Mouse (Mus musculus) lung, embryonic 16.5 days (tissue): ENCODE data around the gene Sorcs1. TPM values are rescaled to one million over a fixed set of nuclear protein-coding genes. Genes with fewer than 3 reads are reported as not detected.
A peak's percentile ranks its signal among the peaks of the same experiment; 100 is the strongest.

Source experiments
- ATAC-seq: fragments of 200-750 bp; cut with Nextera tagmentation; 2 replicates; pipeline ENCODE4 v1.8.0; 2017; ENCODE audit warnings: low read depth, mild to moderate bottlenecking, moderate library complexity
- H3K27ac ChIP-seq: fragments of 300-500 bp; sonication (generic); 2 replicates; pipeline ENCODE4 v1.5.1; 2014; ENCODE audit warnings: mild to moderate bottlenecking, control low read depth, low read length
- H3K27me3 ChIP-seq: fragments of 300-500 bp; sonication (generic); 2 replicates; pipeline ENCODE4 v1.6.1; 2014; ENCODE audit warnings: low read depth, low read length, mixed read lengths; ENCODE audit not compliant: control insufficient read depth, insufficient read depth
- H3K36me3 ChIP-seq: fragments of 300-500 bp; sonication (generic); 2 replicates; pipeline ENCODE4 v1.6.1; 2014; ENCODE audit warnings: low read length; ENCODE audit not compliant: control insufficient read depth, insufficient read depth
- H3K4me1 ChIP-seq: fragments of 300-500 bp; sonication (generic); replicated peaks from 2 replicates; pipeline ENCODE4 v1.6.1; 2014; ENCODE audit warnings: low read length, mixed read lengths; ENCODE audit not compliant: control insufficient read depth, insufficient read depth
- H3K4me2 ChIP-seq: fragments of 300-500 bp; sonication (generic); 2 replicates; pipeline ENCODE4 v1.6.1; 2014; ENCODE audit warnings: low read depth, low read length, control low read depth
- H3K4me3 ChIP-seq: fragments of 300-500 bp; sonication (generic); 2 replicates; pipeline ENCODE4 v1.5.1; 2014; ENCODE audit warnings: mild to moderate bottlenecking, low read length, control low read depth
- H3K9ac ChIP-seq: fragments of 300-500 bp; sonication (generic); 2 replicates; pipeline ENCODE4 v1.6.1; 2014; ENCODE audit warnings: low read length, control low read depth
- H3K9me3 ChIP-seq: fragments of 300-500 bp; sonication (generic); 2 replicates; pipeline ENCODE4 v1.6.1; 2016; ENCODE audit warnings: low read length; ENCODE audit not compliant: control insufficient read depth
- WGBS: fragments of 180-500 bp; shearing (Covaris S2); extraction: QIAGEN DNeasy Blood & Tissue Kit; methylation state at CpG from one replicate; pipeline ENCODE4 v1.1.7; 2014; 5-methylcytosine and 5-hydroxymethylcytosine counted together
- polyA plus RNA-seq: library from polyadenylated mRNA; unstranded; fragments of >200 nt; fragmentation: Nextera tagmentation; extraction: Ambion mirVana; gene quantifications from 2 replicates; pipeline ENCODE4 v1.2.1, GENCODE M21; 2015

The Sorcs1 gene
- polyA plus RNA-seq, 1 experiment from 2014 or later: 0.67 TPM

DNA sequence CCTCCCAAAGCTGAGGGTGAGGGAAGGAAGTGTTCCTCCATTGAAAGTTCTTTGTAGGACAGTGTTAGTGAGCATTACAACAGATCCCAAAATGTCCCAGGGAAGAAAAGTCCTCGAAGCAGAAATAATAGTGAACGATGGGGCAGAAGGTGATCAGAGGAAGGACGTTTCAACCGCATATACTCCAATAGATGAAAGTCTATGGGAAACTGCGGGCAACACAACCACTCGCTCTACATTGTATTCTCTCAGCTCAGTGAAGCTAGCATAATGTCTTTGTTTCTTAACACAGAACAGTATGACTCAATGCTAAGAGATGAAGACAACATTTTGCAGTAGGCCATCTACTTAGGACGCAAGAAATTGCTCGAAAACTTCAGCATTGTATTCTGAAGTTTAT is 339.2 kb downstream of the Sorcs1 start:
- Histone ChIP-seq H3K4me2 (no peak overlapping the region), H3K9ac (no peak overlapping the region), H3K4me3 (no peak overlapping the region), H3K27ac (no peak overlapping the region), H3K9me3 (no peaks in the 10 kb centered on the region), H3K36me3 (no peaks in the 10 kb centered on the region), H3K27me3 (no peaks in the 10 kb centered on the region), H3K4me1 (no peaks in the 10 kb centered on the region)
- WGBS: 89% methylated on average over 8 of the region's 8 CpGs
- ATAC-seq: no peak

DNA sequence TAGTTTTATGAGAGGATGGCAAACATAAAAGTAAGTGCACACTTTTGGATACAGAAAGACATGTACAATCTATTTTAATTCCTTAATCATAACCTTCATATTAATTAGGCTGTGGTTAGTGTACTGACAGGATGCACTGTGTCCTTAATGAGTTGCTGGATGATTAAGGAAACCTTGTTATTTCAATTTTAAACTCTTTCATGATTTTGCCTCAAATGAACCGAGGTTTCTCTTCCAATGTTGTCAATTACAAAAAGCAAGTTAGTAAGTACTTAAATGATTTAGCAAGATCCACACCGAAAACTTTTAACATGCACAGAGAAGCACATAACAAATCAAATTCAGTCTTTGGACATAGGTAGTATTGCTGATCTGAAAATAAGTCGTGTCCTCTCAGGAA is 341.7 kb downstream of the Sorcs1 start:
- H3K9ac ChIP-seq: no peak overlapping the region
- 66% methylated on average over 3 of the region's 3 CpGs for WGBS
- no peaks in the 10 kb centered on the region for H3K9me3 ChIP-seq
- no peaks in the 10 kb centered on the region for H3K36me3 ChIP-seq
- H3K4me1 ChIP-seq: no peaks in the 10 kb centered on the region
- no peak overlapping the region for H3K27ac ChIP-seq
- ATAC-seq: no peak
- H3K4me3 ChIP-seq: no peak overlapping the region
- H3K4me2 ChIP-seq: no peak overlapping the region
- H3K27me3 ChIP-seq: no peaks in the 10 kb centered on the region

DNA sequence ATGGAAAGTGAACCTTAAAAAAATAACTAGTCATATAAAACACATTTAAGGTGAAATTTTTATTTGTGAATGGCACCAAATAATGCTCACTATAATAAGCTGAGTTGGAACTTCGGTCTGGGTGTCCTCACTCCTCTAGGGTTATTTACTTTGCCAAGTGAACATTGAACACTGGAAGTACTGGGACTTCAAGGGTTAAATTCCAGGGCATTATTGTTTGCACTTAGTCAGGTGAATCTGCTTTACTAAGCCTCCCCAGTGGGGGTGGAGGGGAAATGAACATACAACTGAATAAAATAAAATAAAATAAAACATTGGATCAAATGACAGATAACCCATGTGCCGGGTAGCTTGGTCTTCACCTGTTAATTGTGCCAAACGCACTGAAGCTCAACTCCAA is 347.3 kb downstream of the Sorcs1 start:
- H3K4me1 ChIP-seq: no peaks in the 10 kb centered on the region
- H3K9ac ChIP-seq: no peak overlapping the region
- 58% methylated on average over 3 of the region's 3 CpGs for WGBS
- no peak for ATAC-seq
- no peaks in the 10 kb centered on the region for H3K36me3 ChIP-seq
- no peak overlapping the region for H3K27ac ChIP-seq
- no peak overlapping the region for H3K4me3 ChIP-seq
- no peaks in the 10 kb centered on the region for H3K9me3 ChIP-seq
- H3K4me2 ChIP-seq: no peak overlapping the region
- H3K27me3 ChIP-seq: no peaks in the 10 kb centered on the region

DNA sequence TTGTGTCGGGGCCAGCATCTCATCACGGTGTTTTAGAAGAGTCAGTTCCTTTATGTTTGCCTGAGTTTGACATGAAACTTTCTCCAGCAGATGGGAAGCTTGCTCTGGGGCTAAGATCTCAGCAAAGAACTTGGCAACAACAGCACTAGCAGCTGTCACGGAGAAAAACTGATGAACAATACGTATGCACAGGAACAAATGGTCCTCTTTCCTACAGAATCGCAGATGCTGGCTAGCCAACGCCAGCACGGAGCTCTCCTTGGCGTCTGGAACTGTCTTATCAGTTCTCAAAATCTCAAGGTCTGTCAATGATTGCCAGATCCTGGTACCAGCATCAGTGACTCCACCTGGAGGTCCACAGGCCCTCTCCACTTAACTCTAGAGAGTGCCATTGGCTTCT is 350.6 kb downstream of the Sorcs1 start:
- Histone ChIP-seq H3K4me2 (no peak overlapping the region), H3K9ac (no peak overlapping the region), H3K27me3 (no peaks in the 10 kb centered on the region), H3K36me3 (no peaks in the 10 kb centered on the region), H3K4me3 (no peak overlapping the region), H3K27ac (no peak overlapping the region), H3K9me3 (no peaks in the 10 kb centered on the region), H3K4me1 (no peaks in the 10 kb centered on the region)
- ATAC-seq: no peak
- 43% methylated on average over 8 of the region's 8 CpGs for WGBS

DNA sequence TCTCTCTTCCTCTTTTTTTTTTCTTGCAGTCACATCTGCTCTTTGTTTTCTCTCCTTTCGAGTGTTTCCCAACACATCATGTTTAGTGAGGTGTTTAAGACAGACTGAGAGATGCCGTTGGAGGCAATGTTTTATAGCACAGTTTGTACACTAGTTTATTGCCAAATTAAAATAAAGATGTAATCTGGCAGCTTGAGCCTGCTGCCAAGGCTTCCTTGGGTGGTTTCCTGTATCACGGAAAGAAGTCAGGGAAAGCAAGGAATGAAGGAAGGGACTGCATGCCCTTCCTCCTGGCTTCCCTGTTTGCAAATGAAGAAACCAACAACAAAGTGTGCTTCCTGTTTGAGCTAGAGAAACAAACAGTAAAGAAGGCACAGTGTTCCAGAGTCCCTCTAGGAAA is 352.3 kb downstream of the Sorcs1 start:
- Histone ChIP-seq H3K9me3 (no peaks in the 10 kb centered on the region), H3K27me3 (no peaks in the 10 kb centered on the region), H3K4me2 (no peak overlapping the region), H3K4me1 (no peaks in the 10 kb centered on the region), H3K36me3 (no peaks in the 10 kb centered on the region), H3K9ac (no peak overlapping the region), H3K27ac (no peak overlapping the region), H3K4me3 (no peak overlapping the region)
- 54% methylated on average over 3 of the region's 3 CpGs for WGBS
- ATAC-seq: no peak

DNA sequence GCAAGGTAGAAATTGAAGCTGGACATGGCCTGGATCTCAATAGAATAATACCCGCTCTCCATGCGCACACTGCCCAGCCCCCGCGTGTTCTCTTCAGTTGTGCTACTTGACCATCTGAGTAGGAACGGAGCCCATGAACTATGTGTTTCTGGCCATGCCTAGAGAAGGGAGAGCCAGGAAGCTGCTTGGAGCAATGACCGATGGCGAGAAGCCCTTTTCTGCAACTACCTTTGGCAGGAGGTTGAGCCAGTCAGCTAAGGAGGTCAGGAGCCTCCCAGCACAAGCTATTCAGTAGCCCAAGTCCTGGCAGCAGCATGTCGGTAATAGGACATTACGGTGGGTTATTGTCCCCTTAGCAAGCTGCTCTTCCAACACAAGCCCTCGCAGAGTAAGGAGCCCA is 352.8 kb downstream of the Sorcs1 start:
- Histone ChIP-seq H3K4me2 (no peak overlapping the region), H3K9me3 (no peaks in the 10 kb centered on the region), H3K27ac (no peak overlapping the region), H3K36me3 (no peaks in the 10 kb centered on the region), H3K4me3 (no peak overlapping the region), H3K9ac (no peak overlapping the region), H3K27me3 (no peaks in the 10 kb centered on the region), H3K4me1 (no peaks in the 10 kb centered on the region)
- ATAC-seq: no peak
- WGBS: 92% methylated on average over 10 of the region's 10 CpGs

DNA sequence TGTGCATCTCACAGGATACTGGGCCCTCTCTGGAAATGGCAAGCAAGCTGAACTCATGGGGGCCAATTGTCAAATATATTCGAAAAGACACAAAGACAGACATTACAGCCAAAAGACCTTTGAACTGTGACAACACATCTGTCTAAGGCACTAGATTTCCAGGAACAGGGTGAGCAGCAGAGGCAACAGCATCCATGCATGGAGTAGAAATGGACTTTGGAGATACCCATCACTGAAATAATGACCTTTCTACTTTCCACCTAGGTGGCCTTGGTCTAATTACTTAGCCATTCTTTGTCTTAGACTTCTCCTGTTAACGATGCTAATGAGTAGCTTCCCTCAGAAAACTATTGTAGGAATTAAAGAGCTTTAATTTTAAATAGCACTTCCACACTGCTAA is 371.4 kb downstream of the Sorcs1 start:
- H3K9me3 ChIP-seq: no peaks in the 10 kb centered on the region
- no peak for ATAC-seq
- H3K4me1 ChIP-seq: no peaks in the 10 kb centered on the region
- 69% methylated on average over 2 of the region's 2 CpGs for WGBS
- no peak overlapping the region for H3K27ac ChIP-seq
- H3K9ac ChIP-seq: no peak overlapping the region
- no peak overlapping the region for H3K4me2 ChIP-seq
- no peaks in the 10 kb centered on the region for H3K36me3 ChIP-seq
- H3K4me3 ChIP-seq: no peak overlapping the region
- no peaks in the 10 kb centered on the region for H3K27me3 ChIP-seq

DNA sequence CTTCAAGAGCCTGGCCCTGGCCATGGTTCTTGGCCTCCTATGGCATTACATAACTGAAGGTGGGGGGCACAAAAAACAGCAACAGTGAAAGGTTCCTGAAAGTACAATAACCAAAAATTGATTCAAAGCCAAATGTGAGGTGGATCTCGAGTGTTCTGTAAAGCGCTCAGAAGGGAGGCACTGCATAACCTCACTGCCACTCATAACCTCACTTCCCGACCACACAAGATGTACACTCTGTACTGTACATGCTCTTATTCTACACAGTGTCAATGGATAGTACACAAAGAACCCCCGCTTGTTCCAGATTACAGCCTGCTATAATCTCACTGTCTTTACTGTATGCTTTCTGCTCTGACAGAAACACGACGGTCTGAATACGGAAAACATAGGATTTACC is 384.2 kb downstream of the Sorcs1 start:
- Histone ChIP-seq H3K27ac (no peak overlapping the region), H3K9me3 (no peaks in the 10 kb centered on the region), H3K36me3 (no peaks in the 10 kb centered on the region), H3K4me3 (no peak overlapping the region), H3K4me2 (no peak overlapping the region), H3K9ac (no peak overlapping the region), H3K27me3 (no peaks in the 10 kb centered on the region), H3K4me1 (0 out of 2 replicates have a peak, but pooled peaks cover 4% of the 10 kb centered on the region)
- 65% methylated on average over 7 of the region's 7 CpGs for WGBS
- ATAC-seq: peak; percentile 71

DNA sequence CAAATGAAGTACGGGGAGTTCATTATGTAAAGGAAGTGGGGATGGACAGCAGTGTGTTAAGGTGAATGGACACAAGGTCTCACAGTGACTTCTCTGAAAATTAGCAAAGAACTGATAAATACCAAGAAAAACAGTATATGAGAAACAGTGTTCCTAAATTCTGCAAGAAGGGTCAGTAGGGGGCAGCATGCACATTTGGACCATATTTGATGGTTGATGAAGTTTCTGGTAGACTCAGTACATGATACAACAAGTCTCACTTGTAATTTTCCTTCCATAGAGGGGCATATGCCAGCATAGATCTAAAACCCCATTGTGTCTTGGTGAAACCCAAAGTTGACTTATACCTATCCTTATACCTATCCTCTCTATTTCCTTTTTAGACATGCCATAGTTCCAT is 414.0 kb downstream of the Sorcs1 start:
- no peak overlapping the region for H3K4me3 ChIP-seq
- H3K27ac ChIP-seq: no peak overlapping the region
- H3K9me3 ChIP-seq: no peaks in the 10 kb centered on the region
- no peaks in the 10 kb centered on the region for H3K27me3 ChIP-seq
- H3K4me2 ChIP-seq: no peak overlapping the region
- no peak for ATAC-seq
- no peak overlapping the region for H3K9ac ChIP-seq
- H3K4me1 ChIP-seq: no peaks in the 10 kb centered on the region
- WGBS: 59% methylated on average over 1 of the region's 1 CpGs
- no peaks in the 10 kb centered on the region for H3K36me3 ChIP-seq

DNA sequence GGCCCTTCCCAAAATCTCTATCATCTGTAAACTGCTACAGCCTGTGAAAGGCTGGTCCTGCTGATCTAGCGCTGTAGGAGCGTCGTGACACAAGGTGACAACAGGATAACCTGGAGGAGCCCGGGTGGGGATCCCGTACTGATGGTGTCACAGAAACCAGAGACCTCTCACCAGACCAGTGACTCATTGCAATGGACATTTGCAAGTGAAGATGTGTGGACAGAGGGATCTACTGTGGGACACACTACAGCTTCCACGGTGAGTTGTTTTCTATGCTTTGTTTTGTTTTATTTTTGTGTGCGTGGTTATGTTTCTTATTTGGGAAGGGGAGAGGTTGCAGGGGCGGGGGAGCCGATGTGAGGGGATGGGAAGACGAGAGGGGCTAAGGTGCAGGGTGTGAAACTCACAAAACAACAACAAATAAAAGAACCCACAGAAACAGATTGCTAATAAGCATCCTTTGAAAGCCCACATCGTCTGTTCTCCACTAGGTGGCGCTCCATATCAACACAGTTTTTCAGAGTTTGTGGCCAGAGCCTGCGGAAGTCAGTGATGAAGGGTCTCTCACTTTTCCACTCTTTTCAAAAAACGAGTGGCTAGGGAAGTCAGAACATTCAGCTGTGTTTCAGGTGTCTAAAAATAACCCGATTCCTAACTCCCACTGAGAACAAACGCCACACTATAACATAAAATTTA is 419.6 kb downstream of the Sorcs1 start:
- no peak for ATAC-seq
- 32% methylated on average over 16 of the region's 16 CpGs for WGBS
- no peak overlapping the region for H3K4me3 ChIP-seq
- H3K36me3 ChIP-seq: no peaks in the 10 kb centered on the region
- H3K27ac ChIP-seq: no peak overlapping the region
- no peak overlapping the region for H3K4me2 ChIP-seq
- H3K27me3 ChIP-seq: no peaks in the 10 kb centered on the region
- no peaks in the 10 kb centered on the region for H3K9me3 ChIP-seq
- H3K4me1 ChIP-seq: no peaks in the 10 kb centered on the region
- no peak overlapping the region for H3K9ac ChIP-seq
